Mouse (Mus musculus): Measurements from ENCODE around the gene Jun. TPM values are rescaled to one million over a fixed set of nuclear protein-coding genes. Genes with fewer than 3 reads are reported as not detected.

Gene Jun
- polyA plus RNA-seq, 1 experiment from 2014 or later = 7.6 TPM

DNA sequence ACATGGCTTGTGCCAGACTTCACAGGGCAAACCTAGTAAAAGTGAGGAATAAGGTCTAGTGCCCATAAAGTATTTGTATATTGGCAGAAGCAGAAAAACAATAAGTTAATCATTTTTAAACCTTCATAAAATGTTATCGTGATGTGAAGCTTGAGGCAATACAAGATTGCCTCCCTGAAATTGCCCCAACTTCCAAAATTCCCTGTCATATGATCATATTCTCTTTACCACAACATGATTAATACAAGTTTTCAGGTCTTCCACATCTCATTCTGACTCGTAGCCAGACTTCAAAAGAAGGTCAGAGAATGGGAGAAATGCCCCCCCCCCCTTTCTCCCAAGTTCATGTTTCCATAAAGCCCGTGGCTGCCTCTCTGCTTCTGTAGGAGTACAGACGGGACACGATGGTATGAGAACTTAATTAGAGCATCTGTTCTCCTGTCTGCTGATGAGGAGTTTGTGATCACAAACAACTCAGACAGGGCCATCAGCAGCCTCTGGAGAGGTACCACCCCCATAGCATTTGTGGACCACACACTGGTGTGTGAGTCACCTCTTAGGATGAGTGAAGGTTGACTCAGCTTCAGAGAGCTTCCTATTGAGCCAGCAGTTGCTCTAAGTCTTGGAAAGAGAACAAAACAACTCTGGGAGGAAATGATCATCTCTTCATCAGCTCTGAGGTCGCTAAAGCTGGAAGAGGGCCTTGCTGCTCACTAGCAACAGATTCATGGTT, 50.8 kb downstream of the Jun start:
- no peaks in the 10 kb centered on the region for H3K36me3 ChIP-seq (replicated peaks)
- no peaks in the 10 kb centered on the region for H3K4me1 ChIP-seq (replicated peaks)
- 39% methylated on average over 6 of the region's 6 CpGs for WGBS (ENCODE audit: insufficient replicate concordance)
- no peak overlapping the region for H3K9ac ChIP-seq
- H3K9me3 ChIP-seq (replicated peaks) = no peaks in the 10 kb centered on the region
- no peak overlapping the region for H3K27ac ChIP-seq (replicated peaks)
- H3K27me3 ChIP-seq = no peaks in the 10 kb centered on the region
- no peak for ATAC-seq (ENCODE audit: insufficient read depth)
- H3K4me2 ChIP-seq = no peak overlapping the region
- no peak overlapping the region for H3K4me3 ChIP-seq (replicated peaks)

DNA sequence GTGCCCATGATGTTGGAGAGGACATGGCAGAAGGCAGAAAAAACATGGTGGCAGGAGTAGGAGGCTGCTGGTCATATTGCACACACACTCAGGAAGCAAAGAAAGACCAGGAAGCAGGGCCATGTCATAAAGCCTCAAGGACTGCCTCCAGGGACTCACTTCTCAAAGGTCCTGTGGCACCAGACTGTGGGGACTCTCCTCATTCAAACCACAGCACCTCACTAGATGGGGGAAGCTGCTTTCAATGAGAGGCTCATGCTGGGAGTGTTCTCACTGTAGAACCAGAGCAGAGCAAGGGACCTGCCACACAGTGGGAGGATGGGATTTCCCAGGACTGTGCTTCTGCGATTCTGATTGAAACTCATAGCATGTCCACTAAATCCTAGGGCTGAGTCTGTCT, 51.9 kb downstream of the Jun start:
- WGBS (ENCODE audit: insufficient replicate concordance) = 64% methylated on average over 1 of the region's 1 CpGs

DNA sequence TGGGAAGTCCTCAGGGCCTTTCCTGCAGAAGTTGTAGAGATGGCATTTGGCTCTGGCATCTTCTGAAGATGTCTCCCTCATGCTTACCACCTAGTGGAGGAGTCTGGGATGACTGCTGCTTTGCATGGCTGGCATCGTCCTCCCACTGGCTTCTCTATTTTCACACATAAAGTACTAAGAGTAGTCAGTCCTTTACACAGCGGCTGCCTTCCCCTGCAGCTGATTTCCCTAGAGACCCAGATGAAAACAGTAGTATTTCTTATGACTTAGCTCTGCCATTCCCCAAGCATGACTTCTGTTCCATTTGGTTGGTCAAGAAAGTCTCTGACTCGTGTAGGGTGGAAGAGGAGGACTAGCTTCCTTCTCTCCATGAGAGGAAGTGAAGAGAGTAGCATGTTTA, 52.8 kb downstream of the Jun start:
- Histone ChIP-seq H3K4me2 (no peak overlapping the region), H3K4me3 (replicated peaks) (no peak overlapping the region), H3K27me3 (no peaks in the 10 kb centered on the region), H3K9me3 (replicated peaks) (no peaks in the 10 kb centered on the region), H3K27ac (replicated peaks) (no peak overlapping the region), H3K36me3 (replicated peaks) (no peaks in the 10 kb centered on the region), H3K9ac (no peak overlapping the region), H3K4me1 (replicated peaks) (no peaks in the 10 kb centered on the region)
- ATAC-seq (ENCODE audit: insufficient read depth) = no peak
- 49% methylated on average over 3 of the region's 3 CpGs for WGBS (ENCODE audit: insufficient replicate concordance)

More for the DNA sequence above, 51.9 kb downstream of the Jun start:
- H3K4me1 ChIP-seq (replicated peaks) = no peaks in the 10 kb centered on the region
- H3K9me3 ChIP-seq (replicated peaks) = no peaks in the 10 kb centered on the region
- H3K27ac ChIP-seq (replicated peaks) = no peak overlapping the region
- H3K4me2 ChIP-seq = no peak overlapping the region
- H3K27me3 ChIP-seq = no peaks in the 10 kb centered on the region
- ATAC-seq (ENCODE audit: insufficient read depth) = no peak
- no peak overlapping the region for H3K9ac ChIP-seq
- H3K36me3 ChIP-seq (replicated peaks) = no peaks in the 10 kb centered on the region
- H3K4me3 ChIP-seq (replicated peaks) = no peak overlapping the region

Other genes starting within 250 kb of the Jun start
- gene Eqtn, start 123.4 kb downstream of the Jun start, polyA plus RNA-seq (2015; fragmentation: Nextera tagmentation; extraction: Ambion mirVana) = not detected in 2 replicates
- 6.4 and 8.7 TPM in 2 replicates for gene Mysm1, start 73.1 kb downstream of the Jun start, polyA plus RNA-seq (2015; fragmentation: Nextera tagmentation; extraction: Ambion mirVana)